Mouse (Mus musculus) frontal cortex, postnatal 36 days (tissue): ENCODE results near the gene Olfr1444.

Source experiments
- DNase-seq, 2 experiments: peaks; one replicate each; pipeline ENCODE4 v3.0.0; 2022; ENCODE audit warnings: low spot score in 2 of 2

The Olfr1444 gene

GRCm38 (mm10) chr19:12856983-12857382 lies at the start of gene Olfr1444:
Olfr1444 (plus strand) TSS chr19:12857283.
- no peak for DNase-seq

- DNase-seq = no peak
Measured at GRCm38 (mm10) chr19:12812644-12813364, 44.3 kb upstream of the Olfr1444 start.

GRCm38 (mm10) chr19:12813883-12814282 lies 43.2 kb upstream of the Olfr1444 start:
- no peak for DNase-seq

- DNase-seq = no peak
Measured at GRCm38 (mm10) chr19:12818507-12818906, 38.6 kb upstream of the Olfr1444 start.

- no peak for DNase-seq
Measured at GRCm38 (mm10) chr19:12820383-12820782, 36.7 kb upstream of the Olfr1444 start.

GRCm38 (mm10) chr19:12824549-12824948 lies 32.5 kb upstream of the Olfr1444 start:
- DNase-seq = no peak

- no peak for DNase-seq
Measured at GRCm38 (mm10) chr19:12830823-12831430, 26.2 kb upstream of the Olfr1444 start.

GRCm38 (mm10) chr19:12831559-12831958 lies 25.5 kb upstream of the Olfr1444 start:
- no peak for DNase-seq

- peak in 1 of 2 experiments; percentile 8 for DNase-seq
Measured at GRCm38 (mm10) chr19:12833625-12834024, 23.5 kb upstream of the Olfr1444 start.

- DNase-seq = peak in 1 of 2 experiments; percentile 9
Measured at GRCm38 (mm10) chr19:12838507-12838906, 18.6 kb upstream of the Olfr1444 start.

- no peak for DNase-seq
Measured at GRCm38 (mm10) chr19:12846382-12846781, 10.7 kb upstream of the Olfr1444 start, which contains the start of gene Gm5244. Gm5244 (plus strand) TSS chr19:12846682.

- no peak for DNase-seq
Measured at GRCm38 (mm10) chr19:12883555-12883954, 26.5 kb downstream of the Olfr1444 start, which contains the start of gene Olfr1445. Olfr1445 (plus strand) TSS chr19:12883855.

GRCm38 (mm10) chr19:12893424-12893823 lies 36.3 kb downstream of the Olfr1444 start, which contains the start of gene Olfr1446:
Olfr1446 (minus strand) TSS chr19:12893524.
- DNase-seq = no peak

GRCm38 (mm10) chr19:12903643-12904042 lies 46.6 kb downstream of the Olfr1444 start, which contains the start of gene Olfr1447:
Olfr1447 (minus strand) TSS chr19:12903743.
- DNase-seq = no peak
